Comparison of ENCODE assay signal across 28 mouse cellular contexts in genomic region chr11:110774128-110774527, GRCm38 (mm10).
"Had no signal": no experiment of that assay in that cellular context is flagged by ENCODE, and none has a peak within 500 bp of the region (broad histone marks: within the 10 kb centered on the region; RNA-seq: fewer than 3 reads in every experiment).

No protein-coding gene starts in this region.

- H3K4me3 ChIP-seq: limb, embryonic 10.5 days; limb, embryonic 12.5 days; limb, embryonic 13.5 days; limb, embryonic 15.5 days; liver, embryonic 12.5 days; liver, embryonic 13.5 days; liver, embryonic 15.5 days; lung, embryonic 15.5 days; megakaryocyte, embryonic 14.5 days; midbrain, embryonic 10.5 days; midbrain, embryonic 12.5 days; midbrain, embryonic 13.5 days; midbrain, embryonic 15.5 days; myocyte had no signal

- H3K27ac ChIP-seq: limb, embryonic 10.5 days; limb, embryonic 12.5 days; limb, embryonic 13.5 days; limb, embryonic 15.5 days; liver, embryonic 12.5 days; liver, embryonic 13.5 days; liver, embryonic 14.5 days; liver, embryonic 15.5 days; lung, embryonic 15.5 days; macrophage; midbrain, embryonic 10.5 days; midbrain, embryonic 12.5 days; midbrain, embryonic 13.5 days; midbrain, embryonic 15.5 days had no signal

- ATAC-seq: liver, embryonic 12.5 days; liver, postnatal 0 days; lung, postnatal 0 days; midbrain, embryonic 13.5 days; midbrain, embryonic 15.5 days; midbrain, embryonic 16.5 days had no signal

- DNase-seq: left cerebral cortex, postnatal 4 days; liver; liver, embryonic 13.5 days; liver, postnatal 0 days; lung, adult 18-20 months; lung, adult 2 months; lung, postnatal 10 days; lung, postnatal 14 days; lung, postnatal 36 days; lung, postnatal 4 days; midbrain, embryonic 14.5 days had no signal
